Mouse (Mus musculus) Muller cell, postnatal 12 days (primary cell): ENCODE results near the gene H2al2a.
A peak's percentile ranks its signal among the peaks of the same experiment; 100 is the strongest.
"Not testable (repeated sequence)": the region's sequence is repeated elsewhere in the genome, so short reads cannot be mapped to it uniquely, and the experiment has no call there.

Experiments
- DNase-seq: peaks from one replicate; pipeline ENCODE4 v3.0.0-alpha.2; 2015; ENCODE audit errors: inconsistent ontology term

H2al2a gene

GRCm38 (mm10) chr2:17977645-17978044, 19.1 kb downstream of the H2al2a start:
- DNase-seq = peak; percentile 43

DNA sequence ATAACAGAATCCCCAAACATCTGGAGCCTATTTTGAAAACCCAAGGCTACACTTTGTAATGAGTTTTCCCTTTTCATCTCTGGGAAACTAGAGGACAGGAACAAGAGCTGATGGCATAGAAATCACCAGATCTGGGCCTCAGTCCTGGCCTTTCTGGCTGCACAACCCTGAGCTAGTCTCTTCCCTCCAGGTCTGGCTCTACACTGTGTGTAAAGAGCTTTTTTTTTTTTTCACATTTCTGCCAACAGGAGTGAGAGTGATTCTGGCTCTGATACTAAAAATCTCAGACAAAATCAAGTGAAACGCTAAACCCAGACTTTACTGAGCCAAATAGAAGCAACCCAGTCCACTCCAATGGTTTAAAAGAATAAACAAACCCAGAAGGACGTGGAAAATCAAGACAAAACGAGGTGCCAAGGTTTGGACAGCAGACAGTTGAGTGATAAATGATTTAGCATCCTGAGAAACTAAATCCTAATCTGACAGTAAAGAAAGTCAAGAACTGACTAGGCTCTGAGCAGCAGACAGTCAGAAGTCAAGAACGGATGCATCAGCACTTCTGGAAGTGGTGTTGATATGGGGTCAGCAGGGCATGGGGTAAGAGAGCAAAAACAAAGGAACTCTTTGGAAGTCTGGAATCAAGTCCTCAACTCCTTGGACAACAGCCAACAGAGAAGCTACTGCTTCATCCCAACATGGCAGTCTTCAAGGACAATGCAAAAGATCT, 21.0 kb downstream of the H2al2a start:
- DNase-seq = peak; percentile 13

GRCm38 (mm10) chr2:17973868-17974440, 22.8 kb downstream of the H2al2a start:
- no peak for DNase-seq

DNA sequence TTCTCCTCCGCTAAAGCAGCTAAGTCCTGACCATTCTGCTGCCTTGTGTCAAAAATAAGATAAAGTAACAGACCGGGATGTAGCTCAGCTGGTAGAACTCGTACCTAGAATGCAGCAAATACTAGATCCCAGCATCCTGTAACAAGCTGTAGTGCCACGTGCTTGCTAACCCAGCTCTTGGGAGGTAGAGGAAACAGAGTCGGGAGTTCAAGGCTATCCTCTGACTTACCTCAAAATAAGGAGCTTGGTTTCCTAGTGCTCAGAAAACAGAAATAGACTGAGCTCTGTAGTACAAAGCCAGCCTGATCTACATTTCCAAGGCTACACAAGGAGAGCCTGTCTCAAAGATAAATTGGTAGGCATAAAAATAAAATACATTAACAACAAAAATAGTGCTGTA, 23.5 kb downstream of the H2al2a start:
- DNase-seq = no peak

GRCm38 (mm10) chr2:17972843-17973242, 23.9 kb downstream of the H2al2a start:
- no peak for DNase-seq

- DNase-seq = no peak
These were observed 25.4 kb downstream of the H2al2a start for GRCm38 (mm10) chr2:17971407-17971806.

DNA sequence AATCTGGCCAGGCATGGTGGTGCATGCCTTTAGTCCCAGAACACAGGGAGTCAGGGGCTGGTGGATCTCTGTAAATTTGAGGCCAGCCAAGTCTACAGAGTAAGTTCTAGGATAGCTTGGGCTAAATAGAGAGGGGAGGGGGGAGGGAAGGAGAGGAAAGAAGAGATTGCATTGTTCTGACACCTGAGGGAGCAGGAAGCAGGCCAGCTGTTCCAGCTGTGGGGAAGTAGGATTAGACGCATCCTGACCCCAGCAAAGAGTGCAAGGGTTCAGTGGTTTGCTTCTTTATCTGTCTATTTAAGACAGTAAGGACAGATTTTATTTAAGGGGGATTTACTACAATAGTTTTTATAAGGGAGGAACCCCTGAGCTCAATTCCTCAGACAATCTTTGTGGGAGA, 26.1 kb downstream of the H2al2a start:
- DNase-seq = no peak

DNA sequence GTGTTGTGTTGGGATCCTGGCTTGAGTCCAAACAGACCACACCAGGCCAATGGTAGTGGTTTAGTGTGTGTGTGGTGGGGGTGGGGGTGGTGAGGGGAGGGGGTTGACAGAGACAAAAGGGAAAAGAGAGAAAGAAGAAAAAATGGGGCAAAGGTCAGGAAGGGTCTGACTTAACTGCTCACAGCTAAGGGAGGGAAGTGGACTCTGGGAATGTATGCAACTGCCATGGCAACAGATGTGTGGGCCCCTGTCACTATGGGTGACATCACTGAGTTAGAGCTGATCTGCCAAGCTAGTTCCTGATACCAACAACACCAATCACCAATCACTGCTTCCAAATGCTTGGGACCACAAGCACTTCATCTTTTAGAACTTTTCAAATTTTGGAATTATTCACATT, 26.6 kb downstream of the H2al2a start:
- DNase-seq = no peak

DNA sequence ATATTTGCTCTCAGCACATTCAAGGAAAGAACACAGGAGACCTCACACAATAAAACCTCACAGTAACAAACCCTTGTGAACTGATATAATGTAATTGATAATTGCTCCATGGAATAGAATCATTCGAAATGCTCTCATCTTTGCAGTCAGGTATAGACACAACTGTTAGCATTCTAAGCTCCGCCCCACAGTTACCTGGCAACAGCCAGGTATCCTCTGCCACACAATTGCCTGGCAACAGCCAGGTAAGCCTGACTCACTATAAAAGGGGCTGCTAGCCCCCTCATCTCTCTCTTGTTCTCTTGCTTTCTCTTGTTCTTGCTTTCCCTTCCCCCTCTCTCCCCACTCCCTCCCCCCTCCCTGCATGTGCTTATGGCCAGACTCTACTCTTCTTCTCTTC, 28.2 kb downstream of the H2al2a start:
- no peak for DNase-seq

DNA sequence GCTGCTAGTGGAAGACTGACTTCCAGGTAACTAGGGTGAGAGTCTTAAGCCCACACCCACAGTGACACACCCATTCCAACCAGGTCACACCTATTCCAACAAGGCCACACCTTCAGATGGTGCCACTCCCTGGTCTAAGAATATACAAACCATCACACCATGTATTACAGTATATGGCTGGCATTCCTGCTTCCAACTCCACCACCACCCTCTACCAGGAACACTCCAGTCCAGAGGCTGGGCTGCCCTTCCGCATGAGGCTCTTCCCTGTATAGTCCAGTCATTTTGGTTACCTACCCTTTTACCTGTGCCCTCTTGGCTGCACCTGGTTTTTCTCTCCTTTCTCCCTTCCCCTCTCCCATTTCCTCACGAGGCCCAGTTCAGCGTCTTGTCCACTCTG, 28.7 kb downstream of the H2al2a start:
- DNase-seq = not testable (repeated sequence)

DNA sequence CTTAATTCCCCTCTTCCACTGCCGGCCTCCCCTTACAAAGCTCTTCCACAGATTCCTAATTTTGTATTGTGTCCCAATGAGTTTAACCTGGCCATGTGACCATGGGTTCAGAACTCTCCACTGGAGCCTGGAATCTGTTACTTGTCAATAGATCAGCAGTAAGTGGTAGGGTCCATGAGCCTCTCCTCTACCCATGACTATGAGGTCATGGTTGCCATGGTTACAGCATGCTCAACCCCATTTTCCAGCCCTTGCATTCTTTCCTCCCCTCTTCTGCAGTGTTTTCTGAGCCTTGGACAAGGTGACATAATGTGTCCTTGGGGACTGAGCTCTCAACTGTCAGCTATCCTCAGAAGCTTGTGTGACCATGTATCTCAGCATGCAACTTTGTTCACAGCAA, 37.3 kb downstream of the H2al2a start:
- DNase-seq = no peak

DNA sequence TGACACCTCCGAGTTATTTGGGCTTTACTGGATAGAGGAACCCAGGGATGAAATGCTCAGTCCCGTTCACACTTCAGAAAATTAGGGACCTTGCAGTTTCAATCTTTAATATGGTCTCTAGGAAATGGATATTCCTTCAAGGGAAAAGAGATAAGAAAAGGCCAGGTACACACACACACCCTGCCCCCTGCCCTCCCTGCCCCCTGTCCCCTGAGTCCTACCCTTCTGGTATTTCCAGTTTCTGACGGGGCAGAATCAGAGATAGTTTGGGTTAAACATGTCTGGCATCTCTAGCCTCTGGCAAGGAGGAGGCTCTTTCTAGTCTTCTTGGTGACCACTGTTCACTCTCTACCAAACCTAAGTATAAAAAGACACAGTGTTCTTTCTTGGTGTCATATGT, 49.9 kb downstream of the H2al2a start:
- no peak for DNase-seq
